Mouse (Mus musculus) heart, postnatal 14 days (tissue): ENCODE measurements around the gene Doc2a. TPM values are rescaled to one million over a fixed set of nuclear protein-coding genes. Genes with fewer than 3 reads are reported as not detected.
A peak's percentile ranks its signal among the peaks of the same experiment; 100 is the strongest.
"Not testable (repeated sequence)": the region's sequence is repeated elsewhere in the genome, so short reads cannot be mapped to it uniquely, and the experiment has no call there.

Experiments
- DNase-seq, 2 experiments: peaks; one replicate each; pipeline ENCODE4 v3.0.0; 2021 to 2022
- intact Hi-C: fragments of 180-260 bp; cut with DNase I; formaldehyde crosslinking; loops from one replicate; pipeline ENCODE4 v1.15.1; 2025
- total RNA-seq, 2 experiments: library from RNA; stranded (reverse); gene quantifications; 2 replicates each; pipeline ENCODE4 v1.2.3; 2021

Gene Doc2a
- total RNA-seq, 2 experiments from 2014 or later = not detected

- DNase-seq = peak; percentile 93 to 96
- intact Hi-C loops = loop anchor here (5.0 kb wide), 1 partner anchor 36 kb away; no protein-coding TSS in a partner anchor
Observed at GRCm38 (mm10) chr7:126861429-126862130, 14.4 kb downstream of the Doc2a start, which contains the start of gene Hirip3. Hirip3 (plus strand) TSS chr7:126861972.

- peak; percentile 95 for DNase-seq
- intact Hi-C loops = loop anchor here (5.0 kb wide), 1 partner anchor 35 kb away; no protein-coding TSS in a partner anchor
Observed at GRCm38 (mm10) chr7:126862147-126862784, 15.1 kb downstream of the Doc2a start, which contains the start of gene Ino80e. Ino80e (minus strand) TSS chr7:126862377.

GRCm38 (mm10) chr7:126863791-126864190, 16.6 kb downstream of the Doc2a start:
- no peak for DNase-seq
- intact Hi-C loops = loop anchor here (2.0 to 5.0 kb wide), 2 partner anchors 17 to 34 kb away; no protein-coding TSS in a partner anchor

GRCm38 (mm10) chr7:126867534-126867933, 20.3 kb downstream of the Doc2a start:
- no peak for DNase-seq

GRCm38 (mm10) chr7:126868003-126868402, 20.8 kb downstream of the Doc2a start:
- intact Hi-C loops = no loop called here
- DNase-seq = no peak

More at GRCm38 (mm10) chr7:126867534-126867933, 20.3 kb downstream of the Doc2a start:
- intact Hi-C loops = no loop called here

- intact Hi-C loops = no loop called here
Observed at GRCm38 (mm10) chr7:126869780-126870519, 22.7 kb downstream of the Doc2a start.

GRCm38 (mm10) chr7:126870520-126870891, 23.3 kb downstream of the Doc2a start:
- intact Hi-C loops = no loop called here
- DNase-seq = no peak

More at GRCm38 (mm10) chr7:126869780-126870519, 22.7 kb downstream of the Doc2a start:
- no peak for DNase-seq

- DNase-seq = no peak
- intact Hi-C loops = no loop called here
Observed at GRCm38 (mm10) chr7:126877239-126877638, 30.0 kb downstream of the Doc2a start.

- DNase-seq = peak in 1 of 2 experiments; percentile 38
- intact Hi-C loops = loop anchor here (2.0 kb wide), 1 partner anchor 16 kb away; no protein-coding TSS in a partner anchor
Observed at GRCm38 (mm10) chr7:126881040-126881439, 33.8 kb downstream of the Doc2a start.

- intact Hi-C loops = no loop called here
- peak in 1 of 2 experiments; percentile 39 for DNase-seq
Observed at GRCm38 (mm10) chr7:126883731-126884181, 36.5 kb downstream of the Doc2a start.

- peak; percentile 98 to 99 for DNase-seq
- intact Hi-C loops = no loop called here
Observed at GRCm38 (mm10) chr7:126884286-126885164, 37.3 kb downstream of the Doc2a start, which contains the start of gene Taok2. Taok2 (minus strand) TSS chr7:126884703.

GRCm38 (mm10) chr7:126887281-126887680, 40.1 kb downstream of the Doc2a start:
- no peak for DNase-seq
- intact Hi-C loops = no loop called here

- intact Hi-C loops = no loop called here
- DNase-seq = no peak
Observed at GRCm38 (mm10) chr7:126888852-126889251, 41.6 kb downstream of the Doc2a start.

- intact Hi-C loops = loop anchor here (5.0 kb wide), 2 partner anchors 35 kb away; partner anchors contain the start of genes Hirip3 and Ino80e
- no peak for DNase-seq
Observed at GRCm38 (mm10) chr7:126896912-126897311, 49.7 kb downstream of the Doc2a start.

GRCm38 (mm10) chr7:126897390-126898101, 50.3 kb downstream of the Doc2a start:
- peak; percentile 31 to 34 for DNase-seq

GRCm38 (mm10) chr7:126898102-126898990, 51.1 kb downstream of the Doc2a start:
- intact Hi-C loops = loop anchor here (5.0 kb wide), 2 partner anchors 34 to 36 kb away; partner anchors contain the start of genes Hirip3 and Ino80e
- peak; percentile 99 to 100 for DNase-seq

More at GRCm38 (mm10) chr7:126897390-126898101, 50.3 kb downstream of the Doc2a start:
- intact Hi-C loops = loop anchor here (5.0 kb wide), 2 partner anchors 35 kb away; partner anchors contain the start of genes Hirip3 and Ino80e

- intact Hi-C loops = loop anchor here (5.0 kb wide), 2 partner anchors 33 to 37 kb away; partner anchors contain the start of genes Hirip3 and Ino80e
- DNase-seq = not testable (repeated sequence)
Observed at GRCm38 (mm10) chr7:126899781-126900180, 52.6 kb downstream of the Doc2a start.
